Mouse (Mus musculus): ENCODE data around the gene Myt1l.

Myt1l gene

DNA sequence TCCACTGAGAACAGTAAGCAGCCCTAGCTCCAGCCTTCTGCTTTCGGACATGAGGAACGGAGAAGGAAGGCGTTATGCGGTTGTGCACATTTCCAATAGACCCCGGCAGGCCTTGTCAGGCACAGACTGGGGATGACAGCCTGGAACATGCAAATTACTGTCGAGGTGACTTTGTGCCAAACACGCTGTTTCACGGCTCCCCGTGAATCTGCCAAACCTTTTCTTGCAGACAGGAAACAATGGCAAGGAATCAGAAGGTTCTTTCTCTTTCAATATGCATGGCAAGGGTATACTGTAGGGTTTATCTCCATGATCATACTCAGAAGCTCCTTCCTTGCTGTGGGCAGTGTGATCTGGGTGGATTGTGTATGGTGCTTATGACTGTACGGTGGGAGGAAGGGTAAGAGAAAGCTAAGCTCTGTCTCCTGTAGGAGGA lies 127.0 kb downstream of the Myt1l start:
- no peak for DNase-seq (ENCODE audit: low read depth in 2 of 2, low spot score in 2 of 2)

DNA sequence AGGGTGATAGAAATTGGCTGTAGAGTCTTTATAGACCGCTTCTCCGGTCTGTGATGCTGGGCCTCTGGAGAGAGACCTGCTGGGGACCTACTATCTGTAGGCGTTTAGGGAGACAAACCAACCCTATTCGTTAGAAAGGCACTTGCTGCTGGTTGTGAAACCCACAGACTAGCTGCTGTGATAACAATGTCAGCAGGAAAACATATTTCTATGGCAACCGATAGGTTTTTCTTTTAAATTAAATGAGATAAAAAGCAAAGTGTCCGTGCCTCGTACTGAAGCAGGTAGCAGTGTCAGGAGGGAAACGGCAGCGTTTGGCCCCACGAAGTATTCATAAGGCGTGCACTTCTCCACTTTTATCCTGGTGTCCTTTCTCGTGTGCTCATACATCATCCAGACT lies 127.5 kb downstream of the Myt1l start:
- no peak for DNase-seq (ENCODE audit: low read depth in 2 of 2, low spot score in 2 of 2)

DNA sequence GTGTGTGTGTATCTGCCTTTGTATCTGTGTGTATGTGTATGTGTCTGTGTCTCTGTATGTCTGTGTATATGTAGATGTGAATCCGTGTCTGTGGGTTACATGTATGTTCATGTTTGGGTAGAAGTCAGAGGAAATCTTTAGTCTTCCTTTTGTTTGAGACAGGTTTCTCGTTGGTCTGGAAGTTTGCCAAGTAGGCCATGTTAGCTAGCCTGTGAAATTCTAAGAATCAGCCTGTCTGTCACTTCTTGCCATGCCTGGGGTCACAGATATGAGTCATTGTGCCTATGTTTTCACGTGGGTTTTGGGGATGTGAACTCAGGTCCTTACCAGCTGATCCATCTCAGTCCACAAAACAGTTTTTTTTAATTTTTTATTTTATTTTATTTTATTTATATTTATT lies 128.9 kb downstream of the Myt1l start:
- DNase-seq (ENCODE audit: low read depth in 2 of 2, low spot score in 2 of 2): no peak

DNA sequence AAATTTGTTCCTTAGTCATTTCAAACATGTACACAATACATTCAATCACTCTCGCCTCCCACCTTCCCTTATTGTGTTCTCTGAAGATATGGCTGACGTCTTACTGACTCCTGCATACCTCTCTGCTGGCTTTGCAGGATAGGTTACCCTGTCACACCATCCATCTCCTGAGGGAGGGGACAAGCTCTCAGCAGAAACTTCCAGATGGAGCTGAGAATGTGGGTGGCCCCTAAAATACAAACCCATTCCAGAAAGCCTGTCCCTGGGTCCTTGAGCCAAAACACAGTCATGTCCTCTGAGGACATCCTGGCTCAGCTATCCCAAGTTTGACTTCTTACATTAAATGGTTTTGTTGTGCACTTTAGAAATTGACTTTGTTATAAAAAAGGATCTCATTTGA lies 129.7 kb downstream of the Myt1l start:
- DNase-seq (ENCODE audit: low read depth in 2 of 2, low spot score in 2 of 2): no peak

DNA sequence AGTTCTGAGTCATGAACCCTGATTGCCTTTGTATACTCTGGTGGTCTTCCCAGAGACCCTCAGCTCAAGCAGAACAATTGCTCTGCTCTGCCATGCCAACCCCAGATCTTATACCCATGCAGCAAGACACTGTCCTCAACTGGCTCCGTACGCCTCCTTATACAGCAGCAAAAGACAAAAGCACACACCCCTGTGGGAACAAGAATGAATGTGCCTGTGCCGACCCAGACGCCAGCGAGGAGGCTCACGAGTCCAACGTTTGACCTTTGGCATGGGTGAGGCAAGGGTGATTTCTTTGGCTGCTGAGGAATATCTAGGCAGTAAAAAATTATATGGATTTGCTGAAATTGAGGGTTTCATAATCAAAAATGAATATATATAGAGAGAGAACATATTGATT lies 143.8 kb downstream of the Myt1l start:
- no peak for DNase-seq (ENCODE audit: low read depth in 2 of 2, low spot score in 2 of 2)

DNA sequence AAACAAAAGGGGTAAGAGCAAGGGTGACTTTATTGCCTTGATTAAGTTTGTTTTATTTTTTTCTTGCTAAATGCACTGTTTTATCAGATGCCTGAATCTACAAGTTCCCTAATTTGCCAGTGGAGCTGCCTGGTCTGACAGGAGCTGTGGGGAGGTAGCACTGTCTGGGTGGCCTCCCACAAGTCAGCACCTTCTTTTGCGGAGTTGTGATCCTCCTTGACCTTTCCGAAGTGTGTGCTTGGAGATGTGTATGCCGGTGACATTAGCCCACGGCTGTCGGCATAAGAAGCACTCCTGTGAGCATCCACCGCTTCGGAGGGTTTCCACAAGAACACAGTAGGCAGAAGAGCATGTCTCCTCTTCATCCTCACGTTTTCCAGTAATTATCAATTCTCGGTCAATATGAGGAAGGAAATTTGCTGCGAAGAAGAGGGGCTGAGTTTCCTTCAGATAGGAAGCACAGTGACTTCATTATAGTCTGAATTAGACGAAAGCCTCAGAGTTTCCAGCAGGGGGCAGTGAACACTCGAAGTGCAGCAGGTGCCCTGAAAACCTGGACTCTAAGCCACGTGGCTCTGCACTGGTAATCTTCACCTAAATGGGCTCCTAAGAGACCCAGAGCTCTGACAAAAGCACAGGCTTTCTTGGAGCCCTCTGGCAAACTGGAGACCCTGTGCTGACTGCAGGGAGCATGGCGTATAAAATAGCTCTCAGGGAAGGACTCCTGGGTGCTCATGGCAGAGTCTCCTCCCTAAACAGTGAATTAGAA lies 147.6 kb downstream of the Myt1l start:
- DNase-seq (ENCODE audit: low read depth in 2 of 2, low spot score in 2 of 2): no peak

DNA sequence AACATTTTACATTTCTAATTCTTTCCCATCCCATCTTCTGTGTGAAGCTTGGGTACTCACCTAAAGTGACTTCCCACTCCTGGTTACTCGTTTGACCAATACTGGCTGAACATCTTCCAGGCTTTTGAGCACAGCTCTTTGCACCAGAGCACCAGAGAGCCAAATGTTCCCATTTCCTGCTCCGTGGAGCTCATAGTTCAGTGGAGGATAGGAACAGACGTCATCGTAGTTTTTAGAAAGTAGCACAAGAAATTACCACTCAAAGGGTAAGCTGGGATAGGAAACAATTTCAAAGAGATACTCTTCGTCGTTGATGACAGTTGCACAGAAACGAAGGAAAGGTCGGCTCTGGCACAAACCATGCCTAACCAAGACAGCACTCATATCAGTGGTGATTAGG lies 154.2 kb downstream of the Myt1l start:
- no peak for DNase-seq (ENCODE audit: low read depth in 2 of 2, low spot score in 2 of 2)

DNA sequence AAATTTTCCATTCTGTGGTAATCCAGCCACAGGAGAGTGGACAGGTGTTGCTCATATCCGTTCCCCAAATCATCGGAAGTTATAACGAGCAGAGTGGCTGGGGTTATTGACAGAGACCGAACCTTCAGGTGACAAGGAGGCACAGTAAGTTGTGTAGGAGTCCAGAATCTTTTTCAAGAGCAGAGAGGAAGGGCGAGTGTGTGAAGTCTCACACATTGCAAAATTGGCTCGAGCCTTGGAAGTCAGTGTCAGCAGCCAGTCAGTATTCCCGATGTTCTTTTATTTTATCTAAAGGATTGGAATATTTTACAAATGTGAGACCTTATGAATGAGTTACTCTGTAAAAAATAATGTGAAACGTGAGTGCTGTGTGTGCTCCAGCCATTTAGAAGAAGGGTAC lies 154.8 kb downstream of the Myt1l start:
- DNase-seq (ENCODE audit: low read depth in 2 of 2, low spot score in 2 of 2): no peak

DNA sequence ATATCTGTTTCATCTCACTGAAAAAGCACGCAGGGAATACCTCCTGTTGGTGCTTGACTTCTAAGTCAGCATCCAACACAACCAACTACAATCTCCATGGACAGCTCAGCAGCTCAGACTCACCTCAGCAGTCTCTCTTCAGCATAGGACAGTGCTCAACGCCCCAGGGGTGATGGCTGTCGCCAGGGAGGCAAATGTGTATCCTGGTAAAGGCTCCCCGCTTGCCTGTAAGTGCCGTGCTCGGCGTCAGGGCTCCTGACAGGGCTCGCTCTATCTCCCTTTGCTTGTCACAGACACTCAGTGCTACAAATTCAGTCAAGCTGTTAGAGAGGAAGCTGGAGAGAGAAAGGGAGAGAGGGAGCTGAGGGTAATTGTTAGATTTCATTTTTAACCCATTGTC lies 158.1 kb downstream of the Myt1l start:
- no peak for DNase-seq (ENCODE audit: low read depth in 2 of 2, low spot score in 2 of 2)

DNA sequence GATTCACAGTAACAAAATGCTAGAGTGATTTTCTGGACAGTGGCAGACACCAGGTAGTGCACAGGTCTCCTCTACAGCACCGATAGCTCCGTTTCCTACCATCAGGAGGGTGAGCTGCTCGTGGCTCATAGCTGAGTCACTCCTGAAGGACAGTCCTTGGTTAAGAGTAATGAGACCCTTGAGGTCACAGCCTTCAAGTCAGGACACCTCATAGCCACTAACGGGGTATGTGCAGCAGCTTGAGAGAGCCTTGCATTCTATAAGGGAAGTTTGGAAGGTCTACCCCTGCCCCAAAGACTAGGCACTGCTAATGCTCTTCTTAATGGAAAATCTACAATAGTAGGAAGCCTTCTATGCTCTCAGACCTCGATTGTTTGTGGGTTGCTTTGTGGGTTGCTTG lies 163.4 kb downstream of the Myt1l start:
- DNase-seq (ENCODE audit: low read depth in 2 of 2, low spot score in 2 of 2): no peak

DNA sequence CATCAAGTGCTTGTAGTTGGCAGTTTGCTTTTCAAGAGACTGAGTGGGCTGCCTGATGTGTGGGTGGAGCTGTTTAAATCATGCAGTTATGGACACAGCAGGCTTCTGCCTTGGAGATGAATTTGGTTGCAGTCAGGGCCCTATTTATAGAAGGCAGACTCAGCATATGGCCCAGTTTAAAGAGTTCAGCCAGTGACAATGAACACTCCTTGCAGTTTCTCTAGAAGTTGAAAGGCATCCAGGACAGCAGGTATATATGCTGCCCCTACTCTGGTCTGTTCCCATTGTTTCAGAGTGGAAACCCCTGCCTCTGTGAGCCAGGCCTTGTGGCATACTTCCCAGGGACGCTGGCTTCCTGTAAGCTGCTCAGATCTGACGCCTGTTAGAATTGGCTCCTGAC lies 167.0 kb downstream of the Myt1l start:
- no peak for DNase-seq (ENCODE audit: low read depth in 2 of 2, low spot score in 2 of 2)

DNA sequence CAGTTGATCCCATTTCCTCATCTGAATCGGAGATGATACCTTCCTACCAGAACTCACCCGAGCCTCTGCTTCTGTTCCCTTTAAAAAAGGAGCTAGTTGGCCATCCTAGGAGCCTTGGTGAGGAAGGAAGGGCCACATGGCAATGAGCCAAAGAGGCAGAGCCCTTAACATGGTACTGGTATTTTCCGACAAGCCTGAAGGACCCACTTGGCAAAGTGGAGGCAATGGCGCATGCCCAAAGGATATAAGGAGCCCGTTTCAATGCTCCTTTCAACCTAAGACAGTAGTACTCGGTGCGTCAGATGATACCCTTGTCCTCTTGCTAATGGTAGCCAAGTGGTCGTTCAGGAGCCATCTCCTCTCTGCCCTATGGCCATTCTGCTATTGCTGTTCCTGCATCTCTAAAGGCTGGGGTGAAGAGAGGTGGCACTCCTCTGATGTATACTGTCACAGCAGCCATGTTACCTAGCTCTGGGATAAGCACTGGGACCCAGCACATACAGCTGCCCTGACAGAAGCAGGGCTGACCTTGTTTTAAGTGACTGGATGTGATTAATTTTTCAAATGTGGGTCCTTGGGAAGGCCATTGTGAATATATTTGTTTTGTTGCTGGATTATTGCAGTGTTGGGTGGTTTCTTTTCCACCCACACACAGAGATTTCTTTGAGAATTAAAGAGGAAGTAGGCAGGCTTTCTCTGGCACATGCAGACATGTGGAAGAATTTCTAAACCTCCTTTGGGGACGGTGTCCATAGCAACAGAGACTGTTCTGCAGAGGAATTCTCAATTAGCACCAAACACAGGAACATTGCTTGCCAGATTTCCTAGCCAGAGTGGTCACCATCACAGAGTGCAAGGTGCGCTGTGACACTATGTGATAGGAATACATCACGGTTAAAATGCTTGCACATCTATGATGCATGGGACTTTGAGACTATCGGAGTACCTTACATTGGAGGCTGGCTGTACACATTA lies 169.6 kb downstream of the Myt1l start:
- no peak for DNase-seq (ENCODE audit: low read depth in 2 of 2, low spot score in 2 of 2)

DNA sequence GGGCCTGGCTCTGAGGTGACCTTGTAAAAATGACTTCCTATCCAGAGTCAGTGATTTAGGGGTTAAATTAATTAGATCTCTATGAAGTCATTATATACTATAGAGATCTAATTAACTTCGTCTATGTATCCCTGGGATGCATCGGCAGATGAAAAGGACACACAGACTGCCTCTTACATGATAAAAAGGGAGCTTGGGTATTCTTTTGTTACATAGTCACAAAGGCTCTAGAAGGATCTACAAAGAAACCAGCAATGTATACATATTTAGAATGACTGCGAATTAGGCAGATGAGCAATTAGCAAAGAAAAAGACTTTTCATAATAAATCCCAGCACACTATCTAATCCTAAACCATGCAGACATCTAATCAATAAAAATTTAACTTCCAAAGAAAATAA lies 170.4 kb downstream of the Myt1l start:
- DNase-seq (ENCODE audit: low read depth in 2 of 2, low spot score in 2 of 2): no peak

DNA sequence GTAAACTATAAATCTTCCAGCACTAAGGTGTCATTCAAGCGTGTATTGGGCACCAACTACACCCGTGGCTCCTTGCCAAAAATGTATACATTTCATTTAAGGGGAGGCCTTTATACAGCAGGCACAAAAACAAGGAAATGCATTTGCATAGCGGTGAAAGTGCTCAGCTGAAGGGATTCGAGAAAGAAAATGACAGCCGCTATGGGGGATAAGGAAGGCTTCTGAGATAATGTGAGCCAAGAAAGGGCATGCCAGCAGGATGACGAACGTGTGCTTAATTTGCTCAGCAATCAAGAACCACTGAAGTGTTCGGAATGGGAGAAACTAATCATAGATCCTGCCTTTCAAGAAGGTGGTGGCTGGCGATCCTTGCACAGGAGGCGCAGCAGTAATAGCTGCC lies 170.8 kb downstream of the Myt1l start:
- no peak for DNase-seq (ENCODE audit: low read depth in 2 of 2, low spot score in 2 of 2)

DNA sequence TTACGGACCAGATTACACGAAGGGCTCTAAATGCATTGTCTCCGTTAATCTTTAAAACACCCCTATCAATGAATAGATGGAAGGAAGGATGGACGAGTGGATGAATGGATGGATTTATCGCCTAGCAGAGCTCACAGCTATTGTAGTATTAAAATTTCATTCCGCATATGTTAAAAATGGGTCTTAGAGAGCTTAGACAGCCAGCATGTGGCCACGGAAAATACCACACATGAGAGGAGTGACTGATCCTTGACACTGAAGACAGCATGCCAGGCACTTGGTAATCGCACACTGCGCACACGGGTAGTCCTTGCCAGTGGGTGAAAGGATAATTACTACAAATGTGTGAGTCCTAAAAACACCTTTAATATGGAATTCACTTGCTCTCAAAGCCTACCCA lies 171.2 kb downstream of the Myt1l start:
- no peak for DNase-seq (ENCODE audit: low read depth in 2 of 2, low spot score in 2 of 2)

DNA sequence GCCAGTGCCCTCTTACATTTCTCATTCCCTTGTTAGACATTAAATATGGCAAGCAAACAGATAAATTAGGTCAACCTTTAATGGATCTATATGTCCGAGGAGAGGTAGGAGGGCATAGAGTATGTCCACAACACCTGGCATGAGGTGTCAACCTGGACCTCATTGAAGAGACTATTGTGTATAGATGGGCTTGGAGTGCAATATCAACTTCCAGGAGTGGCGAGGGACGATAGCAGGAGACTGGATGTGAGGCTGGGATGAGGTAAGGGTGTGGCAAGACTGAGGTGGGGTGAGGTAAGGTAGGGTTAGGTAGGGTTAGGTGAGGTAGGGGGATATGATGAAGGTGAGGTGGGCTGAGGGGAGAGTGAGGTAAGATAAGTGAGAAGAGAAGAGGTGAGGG lies 171.8 kb downstream of the Myt1l start:
- DNase-seq (ENCODE audit: low read depth in 2 of 2, low spot score in 2 of 2): no peak

DNA sequence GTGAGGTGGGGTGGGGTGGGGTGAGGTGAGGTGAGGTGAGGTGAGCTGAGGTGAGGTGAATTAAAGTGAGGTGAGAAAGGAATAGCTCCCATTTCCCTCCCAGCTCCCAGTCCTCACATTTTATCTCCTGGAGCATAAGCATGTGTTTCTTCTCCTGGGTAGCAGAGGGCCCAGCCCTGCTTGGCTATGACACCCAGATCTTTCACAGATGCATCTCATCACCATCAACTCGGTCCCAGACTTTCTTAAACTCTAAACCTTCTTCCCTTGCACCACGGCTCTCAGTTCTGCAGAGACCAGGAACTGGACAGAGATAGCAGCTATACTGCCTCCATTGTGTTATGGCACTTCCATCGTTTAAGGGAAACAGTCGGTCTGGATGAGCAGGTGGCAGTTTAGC lies 172.9 kb downstream of the Myt1l start:
- DNase-seq (ENCODE audit: low read depth in 2 of 2, low spot score in 2 of 2): no peak

DNA sequence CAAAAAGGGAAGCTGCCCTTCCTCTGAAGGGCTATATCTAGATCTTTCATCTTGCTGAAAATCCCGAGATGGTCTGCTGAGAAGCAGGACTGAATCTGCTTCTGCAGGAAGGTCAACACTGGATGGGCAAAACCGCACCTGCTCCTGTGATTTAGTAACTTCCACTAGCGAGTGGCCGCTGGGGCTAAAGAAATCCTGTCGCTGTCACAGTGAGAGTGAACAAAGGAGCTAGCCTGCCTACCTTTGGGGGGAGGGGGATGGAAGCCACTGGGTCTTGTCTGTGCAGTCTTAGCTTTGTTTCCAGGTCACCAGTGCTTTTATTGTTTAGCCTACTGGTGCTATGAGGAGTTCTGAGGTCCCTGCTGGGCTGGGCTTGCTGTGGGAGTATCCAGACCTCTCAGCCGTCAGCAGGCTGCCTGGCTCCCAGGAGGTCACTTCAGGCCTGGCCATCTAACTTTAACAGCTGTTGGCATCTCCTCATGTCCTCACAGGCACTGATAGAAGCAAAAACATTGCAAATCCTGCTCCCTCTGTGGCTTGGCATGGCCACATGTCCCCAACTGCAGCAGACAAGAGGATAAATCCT lies 173.6 kb downstream of the Myt1l start:
- no peak for DNase-seq (ENCODE audit: low read depth in 2 of 2, low spot score in 2 of 2)

DNA sequence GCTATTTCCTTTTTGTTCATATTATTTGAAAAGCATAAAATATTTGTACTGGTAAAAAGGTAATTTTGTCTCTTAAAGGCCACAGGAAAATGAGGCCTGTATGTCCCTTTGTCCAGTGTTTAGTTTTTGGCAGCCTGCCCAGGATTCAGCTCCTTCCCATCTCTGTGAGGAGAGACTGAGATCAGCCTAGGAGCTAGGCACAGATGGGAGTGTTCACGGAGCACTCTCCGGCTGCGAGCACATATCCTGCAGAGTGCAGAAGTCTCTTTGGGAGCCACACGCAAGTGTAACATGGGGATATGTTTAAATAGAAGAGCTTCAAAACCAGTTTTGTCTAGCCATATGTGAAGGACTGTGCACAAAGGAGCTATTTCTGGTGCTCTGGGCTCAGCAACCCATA lies 174.4 kb downstream of the Myt1l start:
- no peak for DNase-seq (ENCODE audit: low read depth in 2 of 2, low spot score in 2 of 2)

DNA sequence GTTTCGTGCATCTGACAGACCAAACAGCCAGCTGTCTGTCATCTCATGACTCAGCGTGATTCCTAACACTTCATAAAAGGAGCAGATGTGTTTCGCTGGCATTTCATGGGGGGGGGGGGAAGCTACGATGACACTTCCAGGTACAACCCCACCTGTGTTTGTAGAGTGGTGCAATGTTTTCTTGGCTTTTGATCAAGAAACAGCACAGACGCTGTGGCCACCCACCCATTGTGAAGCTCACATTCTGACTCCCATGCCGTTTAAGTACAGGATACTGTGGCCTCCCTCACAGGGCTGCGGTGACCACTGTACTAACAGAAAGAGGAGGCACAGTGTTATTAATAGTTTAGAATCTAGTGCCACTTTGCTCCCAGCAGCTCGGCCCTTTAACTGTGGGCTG lies 175.4 kb downstream of the Myt1l start:
- no peak for DNase-seq (ENCODE audit: low read depth in 2 of 2, low spot score in 2 of 2)

DNA sequence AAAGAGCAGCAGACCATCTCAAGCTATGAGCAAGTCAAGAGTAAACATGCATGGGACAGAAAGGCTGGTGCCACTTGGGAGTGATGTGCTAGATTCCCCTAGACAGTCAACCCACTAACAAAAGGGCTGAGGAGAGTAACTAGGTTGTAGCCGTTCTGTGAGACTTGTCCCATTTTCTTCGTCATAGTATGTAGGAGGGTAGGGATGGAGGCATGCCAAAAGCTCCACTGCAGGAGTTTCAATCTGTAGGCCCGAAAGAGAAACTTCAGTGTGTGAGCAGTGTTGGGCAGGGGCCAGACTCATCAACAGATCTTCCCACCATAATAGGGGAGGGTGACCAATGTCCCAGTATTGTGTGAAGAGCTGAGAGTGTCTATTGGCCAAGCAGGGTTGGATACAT lies 178.9 kb downstream of the Myt1l start:
- no peak for DNase-seq (ENCODE audit: low read depth in 2 of 2, low spot score in 2 of 2)

DNA sequence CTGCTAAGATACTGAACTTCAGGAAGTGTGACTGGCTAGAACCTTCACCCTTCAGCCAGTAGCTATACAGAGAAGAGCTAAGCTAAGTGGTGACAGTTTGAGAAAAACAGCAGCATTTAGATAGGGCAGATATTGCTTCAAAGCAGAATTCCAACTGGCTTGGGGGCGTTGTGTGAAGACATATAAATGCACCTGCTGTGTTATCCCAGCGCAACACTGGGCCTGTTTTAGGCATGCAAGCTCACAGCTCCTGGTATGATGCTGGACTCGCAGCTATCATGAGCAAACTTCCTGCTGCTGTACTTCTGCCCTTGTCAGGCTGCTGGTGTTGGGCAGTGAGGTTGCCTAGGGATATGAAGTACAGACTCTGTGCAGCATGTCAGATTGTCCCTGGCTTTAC lies 180.0 kb downstream of the Myt1l start:
- DNase-seq (ENCODE audit: low read depth in 2 of 2, low spot score in 2 of 2): no peak
